Mouse (Mus musculus) forebrain, embryonic 12.5 days (tissue): ENCODE results near the gene Acp6. TPM values are rescaled to one million over a fixed set of nuclear protein-coding genes. Genes with fewer than 3 reads are reported as not detected.

Experiments
- ATAC-seq: fragments of 200-750 bp; cut with Nextera tagmentation; 2 replicates; pipeline ENCODE4 v1.8.0; 2017; ENCODE audit warnings: moderate TSS enrichment; ENCODE audit not compliant: low FRiP score
- H3K27ac ChIP-seq: fragments of 300-500 bp; sonication (generic); 2 replicates; pipeline ENCODE4 v1.5.1; 2016; ENCODE audit warnings: mild to moderate bottlenecking
- H3K27me3 ChIP-seq: fragments of 300-500 bp; sonication (generic); 2 replicates; pipeline ENCODE4 v1.6.1; 2016; ENCODE audit warnings: mild to moderate bottlenecking
- H3K36me3 ChIP-seq: fragments of 300-500 bp; sonication (generic); replicated peaks from 2 replicates; pipeline ENCODE4 v1.6.1; 2016; ENCODE audit warnings: mild to moderate bottlenecking
- H3K4me1 ChIP-seq: fragments of 300-500 bp; sonication (generic); 2 replicates; pipeline ENCODE4 v1.6.1; 2016
- H3K4me2 ChIP-seq: fragments of 300-500 bp; sonication (generic); 2 replicates; pipeline ENCODE4 v1.6.1; 2016; ENCODE audit warnings: mild to moderate bottlenecking, moderate library complexity
- H3K4me3 ChIP-seq: fragments of 300-500 bp; sonication (generic); replicated peaks from 2 replicates; pipeline ENCODE4 v1.5.1; 2016; ENCODE audit warnings: mild to moderate bottlenecking
- H3K9ac ChIP-seq: fragments of 300-500 bp; sonication (generic); 2 replicates; pipeline ENCODE4 v1.6.1; 2016; ENCODE audit warnings: mild to moderate bottlenecking
- H3K9me3 ChIP-seq: fragments of 300-500 bp; sonication (generic); 2 replicates; pipeline ENCODE4 v1.6.1; 2016
- WGBS: fragments of 180-500 bp; shearing (Covaris S2); methylation state at CpG from one replicate; pipeline ENCODE4 v1.1.7; 2016; 5-methylcytosine and 5-hydroxymethylcytosine counted together
- polyA plus RNA-seq: library from polyadenylated mRNA; unstranded; fragments of >200 nt; fragmentation: Nextera tagmentation; extraction: Ambion mirVana; gene quantifications from 2 replicates; pipeline ENCODE4 v1.2.1, GENCODE M21; 2016

Acp6 gene
- polyA plus RNA-seq, 1 experiment from 2014 or later = 29.7 TPM

DNA sequence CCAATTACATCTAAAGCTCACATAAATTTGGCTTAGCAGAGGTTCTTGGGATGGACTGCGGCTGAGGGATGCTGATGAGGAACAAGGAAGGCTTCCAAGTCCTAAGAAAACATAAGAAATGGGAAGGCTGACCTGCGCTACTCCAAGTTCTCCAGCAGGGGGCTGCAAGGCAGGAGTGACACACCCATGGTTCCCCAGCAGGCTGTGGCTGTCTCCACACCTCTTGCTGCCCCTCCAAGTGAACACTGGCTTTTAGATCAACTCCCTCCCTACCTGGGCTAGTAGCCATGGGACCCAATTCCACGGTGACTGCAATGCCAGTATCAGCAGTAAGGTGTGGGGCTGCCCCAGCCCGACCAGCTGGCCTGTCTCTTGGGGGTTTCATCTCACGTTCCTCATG, 43.4 kb downstream of the Acp6 start:
- WGBS = 53% methylated on average over 5 of the region's 5 CpGs
- ATAC-seq = peak; percentile 60

DNA sequence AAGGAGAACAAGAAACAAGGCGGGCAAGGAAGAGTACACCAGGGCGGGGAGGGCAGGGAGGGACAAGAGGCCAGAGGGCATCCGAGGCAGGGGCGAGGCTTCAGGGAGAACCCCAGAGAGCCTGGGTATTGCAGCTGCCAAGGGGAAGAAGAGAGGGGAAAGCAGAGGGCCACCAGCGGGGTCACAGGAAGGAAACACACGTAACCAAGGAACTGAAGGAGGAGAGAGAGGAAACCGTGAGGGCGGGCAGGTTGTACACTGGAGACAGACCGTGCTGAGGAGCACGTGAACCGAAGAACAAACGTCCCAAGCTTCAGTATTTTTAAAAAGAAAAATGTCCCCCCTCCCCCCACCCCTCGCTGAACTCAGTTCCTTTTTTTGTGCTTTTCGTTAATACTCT, 45.3 kb downstream of the Acp6 start:
- H3K4me1 ChIP-seq = peaks cover 7% of the 10 kb centered on the region; the same call in 1 of the 2 replicates
- H3K4me3 ChIP-seq = no peak overlapping the region
- no peak overlapping the region for H3K9ac ChIP-seq
- 0 out of 2 replicates have a peak overlapping the region, but pooled peaks have one; percentile 8 for H3K27ac ChIP-seq
- no peaks in the 10 kb centered on the region for H3K9me3 ChIP-seq
- no peaks in the 10 kb centered on the region for H3K27me3 ChIP-seq
- 89% methylated on average over 14 of the region's 14 CpGs for WGBS
- peaks cover 62% of the 10 kb centered on the region for H3K36me3 ChIP-seq
- no peak overlapping the region for H3K4me2 ChIP-seq
- no peak for ATAC-seq

More for the DNA sequence above, 43.4 kb downstream of the Acp6 start:
- no peak overlapping the region for H3K27ac ChIP-seq
- H3K36me3 ChIP-seq = peaks cover 42% of the 10 kb centered on the region
- no peaks in the 10 kb centered on the region for H3K27me3 ChIP-seq
- H3K4me1 ChIP-seq = peaks cover 7% of the 10 kb centered on the region; the same call in 1 of the 2 replicates
- H3K9ac ChIP-seq = no peak overlapping the region
- no peak overlapping the region for H3K4me2 ChIP-seq
- H3K4me3 ChIP-seq = no peak overlapping the region
- no peaks in the 10 kb centered on the region for H3K9me3 ChIP-seq

DNA sequence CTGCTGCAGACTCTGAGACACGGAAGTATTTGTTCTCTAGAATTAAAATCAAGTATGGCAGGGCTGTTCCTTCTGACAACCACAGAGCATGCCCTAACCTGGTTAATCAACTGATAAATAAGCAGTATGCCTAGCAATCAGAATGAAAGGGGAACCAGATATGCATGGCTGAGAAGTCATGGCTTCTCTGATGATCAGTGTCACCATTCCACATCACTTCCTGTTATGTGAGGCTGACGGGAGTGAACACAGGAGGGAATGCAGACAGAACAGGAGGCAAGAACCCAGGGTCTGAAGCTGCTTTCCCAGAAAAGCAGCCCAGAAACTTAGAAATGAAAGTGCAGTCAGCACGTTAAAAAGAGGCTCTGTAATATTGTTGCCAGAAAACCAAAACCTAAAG, 47.9 kb downstream of the Acp6 start:
- H3K36me3 ChIP-seq = peaks cover 87% of the 10 kb centered on the region
- H3K4me3 ChIP-seq = no peak overlapping the region
- H3K9me3 ChIP-seq = no peaks in the 10 kb centered on the region
- peaks cover 2% of the 10 kb centered on the region; the same call in 1 of the 2 replicates for H3K4me1 ChIP-seq
- no peak for ATAC-seq
- H3K27ac ChIP-seq = no peak overlapping the region
- no peak overlapping the region for H3K9ac ChIP-seq
- no peaks in the 10 kb centered on the region for H3K27me3 ChIP-seq
- no peak overlapping the region for H3K4me2 ChIP-seq
- WGBS = 87% methylated on average over 3 of the region's 3 CpGs

DNA sequence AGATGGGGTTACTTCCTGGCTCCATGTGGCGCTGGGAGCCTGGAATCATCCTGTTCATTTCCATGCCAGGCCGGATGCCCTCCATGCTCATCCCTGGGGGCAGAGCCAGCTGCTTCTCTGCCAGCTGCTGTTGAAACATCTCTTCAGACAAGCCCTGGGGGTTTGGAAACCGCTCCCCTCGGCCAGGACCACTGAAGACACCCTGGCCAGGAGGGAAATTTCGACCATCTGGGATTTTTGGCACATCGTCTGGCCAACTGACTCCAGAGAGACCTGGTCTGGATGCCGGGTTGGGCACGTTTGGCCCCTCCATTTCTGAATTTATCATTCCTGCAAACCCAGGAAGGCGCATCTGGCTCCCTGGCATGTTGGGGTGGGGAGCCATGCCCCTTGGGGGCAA, 50.8 kb downstream of the Acp6 start:
- Histone ChIP-seq H3K4me1 (no peaks in the 10 kb centered on the region), H3K4me3 (no peak overlapping the region), H3K27me3 (no peaks in the 10 kb centered on the region), H3K4me2 (no peak overlapping the region), H3K9ac (no peak overlapping the region), H3K27ac (no peak overlapping the region), H3K36me3 (peaks cover 98% of the 10 kb centered on the region), H3K9me3 (no peaks in the 10 kb centered on the region)
- 95% methylated on average over 9 of the region's 9 CpGs for WGBS
- no peak for ATAC-seq

DNA sequence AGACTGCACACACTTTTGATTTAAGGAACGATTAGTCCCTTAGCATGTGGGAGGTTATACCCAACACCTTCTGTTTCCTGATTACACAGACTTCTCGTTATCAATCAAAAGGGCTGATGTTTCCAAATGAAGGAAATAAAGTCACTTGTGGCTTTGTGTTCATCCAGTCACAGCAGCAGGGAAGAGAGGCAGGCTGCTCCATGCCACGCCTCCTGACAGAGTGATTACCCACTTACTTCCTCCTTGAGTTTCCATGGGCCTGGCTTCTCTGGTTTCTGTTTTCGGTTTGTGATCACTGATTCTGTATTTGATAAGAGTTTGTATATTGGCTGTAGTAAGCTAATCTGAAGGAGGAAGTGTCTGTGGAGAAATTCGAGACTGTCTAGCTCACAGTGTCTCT, 52.6 kb downstream of the Acp6 start:
- WGBS = 87% methylated on average over 5 of the region's 5 CpGs
- no peaks in the 10 kb centered on the region for H3K27me3 ChIP-seq
- no peaks in the 10 kb centered on the region for H3K4me1 ChIP-seq
- no peak overlapping the region for H3K4me2 ChIP-seq
- H3K9ac ChIP-seq = no peak overlapping the region
- no peak for ATAC-seq
- no peak overlapping the region for H3K27ac ChIP-seq
- peaks cover 98% of the 10 kb centered on the region for H3K36me3 ChIP-seq
- H3K4me3 ChIP-seq = no peak overlapping the region
- no peaks in the 10 kb centered on the region for H3K9me3 ChIP-seq

DNA sequence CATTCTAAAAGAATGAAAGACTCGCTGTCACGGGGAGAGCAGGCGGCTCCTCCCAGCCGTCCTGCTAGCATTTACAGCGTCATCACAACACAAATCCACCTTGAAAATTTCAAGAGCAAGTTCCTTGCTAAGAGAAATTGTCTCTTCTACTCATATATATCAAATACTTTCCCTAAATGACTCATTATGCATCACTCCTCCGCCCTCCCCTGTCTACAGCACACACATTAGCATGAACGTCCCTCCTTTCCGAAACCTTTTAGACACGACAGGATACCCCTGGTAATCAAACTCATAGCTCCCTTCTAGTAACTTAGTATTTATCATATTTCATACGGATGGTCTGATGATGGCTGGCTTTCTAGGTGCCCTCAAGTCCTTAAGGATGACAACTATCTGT, 55.3 kb downstream of the Acp6 start:
- Histone ChIP-seq H3K9ac (no peak overlapping the region), H3K36me3 (peaks cover 89% of the 10 kb centered on the region), H3K4me2 (no peak overlapping the region), H3K27ac (no peak overlapping the region), H3K4me1 (no peaks in the 10 kb centered on the region), H3K4me3 (no peak overlapping the region), H3K9me3 (no peaks in the 10 kb centered on the region), H3K27me3 (no peaks in the 10 kb centered on the region)
- ATAC-seq = no peak
- 93% methylated on average over 10 of the region's 10 CpGs for WGBS

DNA sequence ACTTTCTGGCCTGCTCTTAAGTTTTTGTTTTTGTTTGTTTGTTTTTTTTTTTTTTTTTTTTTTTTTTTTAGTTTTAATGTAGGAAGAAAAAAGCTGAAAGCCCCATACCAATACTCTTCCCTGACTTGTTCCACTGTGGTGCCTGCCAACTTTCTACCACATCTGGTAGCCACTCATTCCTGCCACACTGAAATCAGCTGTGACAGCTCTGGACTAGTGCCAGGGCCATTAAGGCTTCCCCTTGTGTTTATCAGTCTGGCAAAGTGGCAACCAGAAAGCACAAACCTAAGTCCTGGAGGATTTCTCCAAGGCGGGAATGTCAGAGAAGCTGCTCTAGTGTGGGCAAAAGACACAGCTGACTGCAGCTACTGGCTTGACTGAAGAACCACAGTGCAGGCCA, 55.9 kb downstream of the Acp6 start:
- Histone ChIP-seq H3K36me3 (peaks cover 89% of the 10 kb centered on the region), H3K4me1 (no peaks in the 10 kb centered on the region), H3K4me3 (no peak overlapping the region), H3K9ac (no peak overlapping the region), H3K27ac (no peak overlapping the region), H3K27me3 (no peaks in the 10 kb centered on the region), H3K9me3 (no peaks in the 10 kb centered on the region), H3K4me2 (no peak overlapping the region)
- WGBS = 90% methylated on average over 1 of the region's 1 CpGs
- no peak for ATAC-seq

DNA sequence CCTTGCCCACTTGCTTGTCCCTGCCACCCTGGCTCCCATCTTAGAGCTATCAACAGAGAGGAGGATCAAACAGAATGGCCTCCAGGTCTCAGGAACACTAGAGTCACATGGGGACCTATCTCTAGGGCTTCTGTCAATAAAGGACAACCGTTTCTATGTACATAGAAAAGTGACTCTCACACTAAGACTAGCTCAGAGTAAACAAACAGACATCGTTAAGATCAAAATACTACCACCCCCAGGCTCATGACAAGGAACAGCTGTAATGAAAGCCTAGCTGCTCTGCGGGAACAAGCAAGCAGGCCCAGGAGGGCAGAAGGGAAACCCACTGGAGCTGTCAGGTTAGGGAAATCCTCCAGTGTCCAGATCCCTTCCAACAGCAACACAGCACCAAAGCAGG, 56.9 kb downstream of the Acp6 start:
- no peaks in the 10 kb centered on the region for H3K27me3 ChIP-seq
- no peak overlapping the region for H3K27ac ChIP-seq
- no peaks in the 10 kb centered on the region for H3K9me3 ChIP-seq
- no peaks in the 10 kb centered on the region for H3K4me1 ChIP-seq
- no peak overlapping the region for H3K9ac ChIP-seq
- no peak overlapping the region for H3K4me3 ChIP-seq
- H3K4me2 ChIP-seq = no peak overlapping the region
- 91% methylated on average over 3 of the region's 3 CpGs for WGBS
- peaks cover 89% of the 10 kb centered on the region for H3K36me3 ChIP-seq
- no peak for ATAC-seq

DNA sequence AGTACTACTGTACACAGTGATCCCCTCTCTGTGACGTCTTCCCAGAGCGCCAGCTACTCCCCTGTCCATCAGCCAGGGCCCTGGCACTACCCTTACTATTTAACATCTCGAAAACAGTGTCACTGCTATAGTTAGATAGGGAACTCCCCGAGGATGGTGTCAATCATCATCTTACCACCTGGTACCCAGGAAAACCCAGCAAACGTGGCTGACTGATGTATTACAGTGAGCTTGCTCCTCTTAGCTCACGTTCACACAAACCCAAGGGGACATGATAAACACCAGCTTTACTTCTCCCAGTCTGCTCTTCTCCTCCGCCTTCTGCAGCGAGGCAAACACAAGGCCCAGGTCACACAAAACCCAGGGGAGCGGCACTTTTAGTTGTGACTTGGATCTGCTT, 64.7 kb downstream of the Acp6 start:
- WGBS = 84% methylated on average over 9 of the region's 9 CpGs

DNA sequence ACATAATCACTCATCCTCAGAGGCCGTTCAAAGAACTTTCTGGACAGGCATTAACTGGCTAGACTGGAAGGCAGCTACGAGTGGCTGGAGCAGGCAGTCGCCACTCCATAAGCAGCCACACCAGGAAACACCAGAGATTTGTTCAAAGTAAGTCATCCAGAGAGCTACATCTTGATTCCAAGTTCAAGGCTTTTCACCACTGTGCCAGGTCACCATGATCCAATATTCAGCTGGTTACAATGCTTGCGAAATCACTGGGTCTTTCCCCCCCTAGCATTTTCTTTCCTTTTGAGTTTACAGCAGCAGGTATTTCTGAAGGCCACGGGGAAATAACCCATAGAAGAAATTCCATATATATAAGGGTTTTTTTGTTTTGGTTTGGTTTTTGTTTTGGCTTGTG, 66.7 kb downstream of the Acp6 start:
- ATAC-seq = no peak
- H3K4me1 ChIP-seq = peaks cover 40% of the 10 kb centered on the region
- H3K36me3 ChIP-seq = peaks cover 30% of the 10 kb centered on the region
- no peak overlapping the region for H3K9ac ChIP-seq
- no peak overlapping the region for H3K4me3 ChIP-seq
- no peaks in the 10 kb centered on the region for H3K27me3 ChIP-seq
- no peak overlapping the region for H3K27ac ChIP-seq
- no peak overlapping the region for H3K4me2 ChIP-seq
- WGBS = 73% methylated on average over 5 of the region's 5 CpGs
- no peaks in the 10 kb centered on the region for H3K9me3 ChIP-seq

More for the DNA sequence above, 64.7 kb downstream of the Acp6 start:
- Histone ChIP-seq H3K4me3 (no peak overlapping the region), H3K9me3 (no peaks in the 10 kb centered on the region), H3K36me3 (peaks cover 47% of the 10 kb centered on the region), H3K9ac (no peak overlapping the region), H3K4me1 (peaks cover 34% of the 10 kb centered on the region), H3K4me2 (no peak overlapping the region), H3K27me3 (no peaks in the 10 kb centered on the region), H3K27ac (no peak overlapping the region)
- no peak for ATAC-seq

DNA sequence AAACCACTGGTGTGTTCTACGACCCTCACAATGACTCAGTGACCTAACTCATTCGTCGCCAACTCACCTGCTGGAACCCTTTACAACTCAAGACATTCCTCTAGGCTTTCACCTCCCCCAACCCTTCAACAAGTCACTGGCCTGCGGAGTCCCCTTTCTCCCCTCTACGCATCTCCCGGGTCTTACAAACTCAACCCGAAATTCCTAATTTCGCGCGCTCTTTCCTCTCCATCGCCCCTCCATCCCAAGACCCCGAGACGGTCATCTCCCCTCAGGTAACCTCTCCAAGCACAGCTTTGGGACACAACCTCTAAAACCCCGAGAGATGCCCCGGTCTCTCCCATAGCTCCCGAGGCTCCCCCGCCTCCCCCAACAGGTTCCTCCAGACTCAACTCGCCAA, 68.1 kb downstream of the Acp6 start:
- Histone ChIP-seq H3K4me2 (peak overlapping the region; percentile 82), H3K36me3 (peaks cover 15% of the 10 kb centered on the region), H3K27ac (peak overlapping the region; percentile 98), H3K4me3 (peak overlapping the region; percentile 91), H3K9ac (peak overlapping the region; percentile 96), H3K4me1 (peaks cover 40% of the 10 kb centered on the region), H3K27me3 (no peaks in the 10 kb centered on the region), H3K9me3 (no peaks in the 10 kb centered on the region)
- under 1% methylated on average over 18 of the region's 18 CpGs for WGBS
- ATAC-seq = peak; percentile 40
